In genomic region chr6:100716817-100717216, GRCm38 (mm10) we compare ENCODE assay signal across 20 mouse cellular contexts. TPM values are rescaled to one million over a fixed set of nuclear protein-coding genes. Genes with fewer than 3 reads are reported as not detected.
"Had no signal": no experiment of that assay in that cellular context is flagged by ENCODE, and none has a peak within 500 bp of the region (broad histone marks: within the 10 kb centered on the region; RNA-seq: fewer than 3 reads in every experiment).

No protein-coding gene starts in this region.

- H3K27me3 ChIP-seq: liver, embryonic 15.5 days; midbrain, embryonic 13.5 days; neural tube, embryonic 15.5 days had no signal

- H3K9ac ChIP-seq: liver, embryonic 15.5 days; liver, postnatal 0 days; lung, embryonic 14.5 days; midbrain, embryonic 13.5 days; neural tube, embryonic 13.5 days; neural tube, embryonic 15.5 days had no signal

- H3K27ac ChIP-seq: liver, embryonic 15.5 days; macrophage; midbrain, embryonic 13.5 days; neural tube, embryonic 13.5 days; neural tube, embryonic 15.5 days had no signal

- H3K4me2 ChIP-seq: liver, embryonic 15.5 days; lung, embryonic 14.5 days; midbrain, embryonic 11.5 days; midbrain, embryonic 13.5 days; neural tube, embryonic 13.5 days; neural tube, embryonic 15.5 days had no signal

- H3K4me1 ChIP-seq: liver, embryonic 15.5 days had no signal

- ATAC-seq: liver, postnatal 0 days; midbrain, embryonic 13.5 days; midbrain, embryonic 16.5 days had no signal

- H3K4me3 ChIP-seq: liver, embryonic 15.5 days; megakaryocyte, embryonic 14.5 days; midbrain, embryonic 13.5 days; myocyte; neural tube, embryonic 13.5 days; neural tube, embryonic 15.5 days had no signal

- H3K36me3 ChIP-seq: liver, embryonic 15.5 days; midbrain, embryonic 13.5 days; neural tube, embryonic 13.5 days; neural tube, embryonic 15.5 days had no signal

- H3K9me3 ChIP-seq: liver, embryonic 15.5 days; midbrain, embryonic 13.5 days; neural tube, embryonic 13.5 days; neural tube, embryonic 15.5 days had no signal

- DNase-seq: liver, postnatal 0 days; retina, postnatal 1 day; right cerebral cortex, adult 18-20 months; right cerebral cortex, postnatal 25 days; right cerebral cortex, postnatal 4 days; spleen, adult 18-20 months; thymus, adult 18-20 months; thymus, postnatal 14 days; thymus, postnatal 36 days had no signal

RNA-seq across cellular contexts. Expression of gene Gxylt2, which starts 12.3 kb away (rescaled TPM):
- total RNA-seq: megakaryocyte progenitor cell, adult 5-6 weeks had no signal
- polyA plus RNA-seq: macrophage had no signal
